Mouse (Mus musculus): ENCODE data around the gene Cbwd1. TPM values are rescaled to one million over a fixed set of nuclear protein-coding genes. Genes with fewer than 3 reads are reported as not detected.

The Cbwd1 gene
- 3.3 and 3.5 TPM in 2 replicates for polyA plus RNA-seq (2012; rRNA removed; ENCODE audit: low replicate concordance)

DNA sequence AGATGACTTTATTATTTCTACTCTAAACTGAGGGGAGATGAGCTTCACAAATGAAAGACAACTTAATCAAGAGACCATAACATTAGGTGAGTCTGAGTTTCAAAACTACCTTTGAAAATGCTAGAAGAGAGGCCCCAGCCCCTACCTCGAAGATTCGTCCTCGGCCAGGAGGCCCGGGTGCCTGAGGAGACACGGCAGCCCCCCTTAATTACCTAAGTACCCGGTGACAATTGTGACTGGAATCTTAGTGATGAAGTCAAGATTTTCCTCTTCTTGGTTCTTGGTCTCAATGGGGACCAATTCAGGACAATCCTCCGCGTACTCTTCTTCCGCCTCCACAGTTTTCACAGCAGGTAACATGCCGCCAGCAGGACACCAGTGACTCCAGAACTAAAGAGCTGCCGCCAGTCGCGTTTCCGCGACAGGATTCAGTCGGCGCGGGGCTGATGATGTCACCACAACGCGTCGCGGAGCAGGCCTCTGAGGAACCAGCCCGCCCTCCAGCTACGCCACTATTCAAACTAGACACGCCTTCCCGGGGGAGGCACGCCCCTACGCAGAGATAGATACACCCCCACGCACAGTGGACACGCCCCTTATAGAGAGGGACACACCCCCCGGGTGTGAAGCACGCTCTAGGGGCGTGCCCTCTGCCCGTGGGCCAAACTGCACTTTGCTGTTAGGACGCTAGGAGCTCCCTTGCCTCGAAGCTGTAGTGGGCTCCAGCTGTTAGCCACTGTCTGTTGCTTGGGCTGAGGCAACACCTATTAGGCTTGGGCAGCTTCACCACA lies at the start of gene Cbwd1:
Gene Cbwd1, minus strand, starts transcription at position 439 of the 791 bp plus-strand sequence.

GRCm38 (mm10) chr19:24999201-24999886 lies 37.9 kb upstream of the Cbwd1 start, which contains the start of gene Dock8:
Gene Dock8, plus strand, starts transcription at chr19:24999534.

GRCm38 (mm10) chr19:24900581-24901220 lies 60.7 kb downstream of the Cbwd1 start, which contains the start of gene Foxd4:
Gene Foxd4, minus strand, starts transcription at chr19:24901197.

DNA sequence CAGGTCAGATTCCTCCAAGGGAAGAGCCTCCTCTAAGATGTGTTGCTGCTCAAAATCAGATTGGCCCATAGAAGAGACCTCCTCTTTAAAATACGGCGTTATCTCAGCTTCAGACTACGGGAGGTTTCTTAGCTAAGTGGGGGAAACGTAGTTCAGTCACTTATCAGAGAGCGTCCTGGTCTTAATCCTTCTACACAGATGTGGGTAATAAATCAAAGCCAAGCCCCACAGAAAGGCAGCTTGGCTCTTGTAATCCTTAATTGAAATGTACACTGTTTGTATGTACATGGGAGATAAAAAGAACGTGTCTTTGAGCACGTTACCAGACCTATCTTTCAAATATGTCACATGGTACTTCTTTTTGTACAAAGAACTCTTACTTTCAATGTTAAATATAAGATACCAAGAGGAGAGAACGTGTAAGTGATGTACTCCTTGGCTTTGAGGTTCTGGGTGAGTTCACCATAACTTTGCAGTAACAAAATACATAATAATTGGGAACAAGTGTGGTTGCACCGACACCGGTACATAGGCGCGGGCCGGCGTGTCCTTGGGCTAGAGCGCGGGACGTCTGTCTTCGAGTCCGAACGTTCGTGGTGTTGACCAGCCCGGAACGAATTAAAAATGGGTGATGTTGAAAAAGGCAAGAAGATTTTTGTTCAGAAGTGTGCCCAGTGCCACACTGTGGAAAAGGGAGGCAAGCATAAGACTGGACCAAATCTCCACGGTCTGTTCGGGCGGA lies 86.1 kb downstream of the Cbwd1 start, which contains the start of gene Gm10053:
Gene Gm10053, plus strand, starts transcription at position 558 of the 742 bp plus-strand sequence.

Other genes starting within 250 kb of the Cbwd1 start
- 11.0 and 107 TPM in 2 replicates for gene Pgm5, start 99.8 kb downstream of the Cbwd1 start, polyA plus RNA-seq (2012; rRNA removed; ENCODE audit: low replicate concordance)
- 29.3 and 52.2 TPM in 2 replicates for gene Gm10053, start 85.9 kb downstream of the Cbwd1 start, polyA plus RNA-seq (2012; rRNA removed; ENCODE audit: low replicate concordance)
- not detected in 2 replicates for gene Foxd4, start 60.4 kb downstream of the Cbwd1 start, polyA plus RNA-seq (2012; rRNA removed; ENCODE audit: low replicate concordance)
- 10.1 and 10.9 TPM in 2 replicates for gene Dock8, start 37.9 kb upstream of the Cbwd1 start, polyA plus RNA-seq (2012; rRNA removed; ENCODE audit: low replicate concordance)

All from subcutaneous adipose tissue, adult 2 months (tissue).